Mouse (Mus musculus) spleen, postnatal 36 days (tissue): ENCODE data around the gene Syt11.
"Not testable (repeated sequence)": the region's sequence is repeated elsewhere in the genome, so short reads cannot be mapped to it uniquely, and the experiment has no call there.

ENCODE experiments used
- DNase-seq, 2 experiments: peaks; one replicate each; pipeline ENCODE4 v3.0.0; 2022; ENCODE audit warnings: low spot score in 2 of 2, mixed read lengths in 1 of 2

The Syt11 gene

DNA sequence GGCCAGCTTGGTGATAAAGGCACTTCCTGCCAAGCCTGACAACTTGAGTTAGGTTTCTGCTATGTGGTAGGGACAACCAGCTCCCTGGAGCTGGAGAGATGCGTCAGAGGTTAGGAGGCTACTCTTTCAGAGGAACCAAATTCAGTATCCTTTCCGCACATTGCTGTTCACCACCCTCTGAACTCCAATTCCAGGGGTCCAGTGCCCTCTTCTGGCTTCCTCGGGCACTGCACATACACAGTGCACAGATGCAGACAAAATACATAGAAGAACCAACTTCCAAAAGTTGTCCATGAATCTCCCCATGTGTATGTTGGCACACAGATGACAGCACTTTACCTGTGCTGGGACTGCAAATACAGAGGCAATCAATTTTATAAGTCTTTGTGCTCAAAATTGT lies 36.3 kb downstream of the Syt11 start:
- DNase-seq = peak; percentile 45 to 61

DNA sequence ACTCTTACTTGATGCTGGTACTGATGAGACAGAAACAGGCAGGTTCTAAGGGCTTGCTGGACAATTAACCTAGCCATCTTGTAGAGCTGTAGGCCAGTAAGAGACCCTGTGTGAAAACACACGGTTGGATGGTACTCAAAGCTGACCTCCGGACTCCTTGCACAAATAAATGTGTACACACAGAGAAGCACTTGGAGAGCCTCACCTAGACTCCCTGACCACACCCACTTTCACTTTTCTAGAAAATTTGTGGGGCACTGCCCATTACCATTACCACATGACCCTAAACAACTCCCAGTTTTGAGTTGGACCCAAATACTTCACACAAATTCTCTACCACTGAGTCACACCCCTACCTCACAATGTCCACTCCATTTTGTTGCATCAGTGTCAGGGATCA lies 38.4 kb downstream of the Syt11 start:
- DNase-seq = no peak

DNA sequence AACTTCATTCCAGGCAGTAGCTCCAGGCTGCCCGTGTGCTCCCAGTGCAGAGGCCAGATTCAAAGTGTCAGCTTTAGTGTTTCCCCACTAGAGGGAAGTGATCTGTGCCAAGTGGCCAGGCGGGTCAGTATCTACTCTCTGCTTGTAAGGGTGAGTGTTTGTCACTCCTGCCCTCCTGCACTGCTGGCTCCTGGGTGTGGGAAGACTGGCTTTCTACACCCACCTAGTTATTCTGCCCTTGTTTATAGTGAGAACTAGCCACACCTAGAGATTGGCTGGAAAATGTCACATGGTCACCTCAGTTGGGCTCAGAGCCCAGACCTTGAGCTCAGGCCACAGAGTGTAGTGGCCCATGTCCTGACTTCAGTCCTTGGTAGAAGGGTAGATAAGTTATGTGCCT lies 55.9 kb downstream of the Syt11 start:
- DNase-seq = no peak

DNA sequence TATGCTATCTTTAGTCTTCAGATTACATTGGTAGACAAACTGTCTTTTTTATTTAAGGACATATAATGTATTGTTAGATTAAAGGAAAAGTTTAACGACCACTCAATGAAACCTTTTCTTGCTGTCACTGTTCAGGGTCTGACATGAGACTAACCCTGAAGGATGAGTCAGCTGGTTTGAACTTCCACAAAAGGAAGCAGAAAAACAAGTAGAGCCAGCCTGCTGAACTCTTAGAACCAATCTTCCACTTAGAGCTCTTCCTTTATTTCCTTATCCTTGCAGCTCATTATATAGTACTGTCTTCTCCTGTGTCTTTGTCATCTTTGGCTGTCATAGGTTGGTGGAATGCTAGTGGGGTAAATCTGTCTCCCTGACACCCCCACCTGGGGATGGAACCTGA lies 57.1 kb downstream of the Syt11 start:
- no peak for DNase-seq

DNA sequence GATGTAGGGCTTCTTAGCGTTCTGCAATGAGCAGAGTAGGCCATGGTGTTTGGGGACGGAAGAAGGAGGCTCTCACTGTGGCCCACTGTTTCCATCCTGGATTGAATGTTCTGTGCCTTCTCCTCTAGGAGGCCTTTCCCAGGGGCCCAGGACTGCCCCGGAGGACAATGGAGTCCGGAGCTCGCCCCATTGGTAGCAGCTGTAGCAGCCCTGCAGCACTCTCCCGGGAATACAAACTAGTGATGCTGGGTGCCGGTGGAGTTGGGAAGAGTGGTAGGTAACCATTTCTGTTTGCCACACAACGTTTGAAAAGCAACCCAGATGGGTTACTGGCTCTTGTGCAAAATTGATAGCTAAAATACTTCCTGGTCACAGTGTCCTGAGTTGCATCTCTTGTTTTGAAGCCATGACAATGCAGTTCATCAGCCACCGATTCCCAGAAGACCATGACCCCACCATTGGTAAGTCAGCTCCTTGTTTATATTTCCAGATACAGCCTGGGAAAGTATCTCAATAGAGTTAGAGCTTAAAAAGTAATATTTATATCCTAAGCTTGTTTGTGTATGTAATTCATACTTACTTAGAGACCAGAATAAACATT lies 57.7 kb downstream of the Syt11 start:
- DNase-seq = no peak

DNA sequence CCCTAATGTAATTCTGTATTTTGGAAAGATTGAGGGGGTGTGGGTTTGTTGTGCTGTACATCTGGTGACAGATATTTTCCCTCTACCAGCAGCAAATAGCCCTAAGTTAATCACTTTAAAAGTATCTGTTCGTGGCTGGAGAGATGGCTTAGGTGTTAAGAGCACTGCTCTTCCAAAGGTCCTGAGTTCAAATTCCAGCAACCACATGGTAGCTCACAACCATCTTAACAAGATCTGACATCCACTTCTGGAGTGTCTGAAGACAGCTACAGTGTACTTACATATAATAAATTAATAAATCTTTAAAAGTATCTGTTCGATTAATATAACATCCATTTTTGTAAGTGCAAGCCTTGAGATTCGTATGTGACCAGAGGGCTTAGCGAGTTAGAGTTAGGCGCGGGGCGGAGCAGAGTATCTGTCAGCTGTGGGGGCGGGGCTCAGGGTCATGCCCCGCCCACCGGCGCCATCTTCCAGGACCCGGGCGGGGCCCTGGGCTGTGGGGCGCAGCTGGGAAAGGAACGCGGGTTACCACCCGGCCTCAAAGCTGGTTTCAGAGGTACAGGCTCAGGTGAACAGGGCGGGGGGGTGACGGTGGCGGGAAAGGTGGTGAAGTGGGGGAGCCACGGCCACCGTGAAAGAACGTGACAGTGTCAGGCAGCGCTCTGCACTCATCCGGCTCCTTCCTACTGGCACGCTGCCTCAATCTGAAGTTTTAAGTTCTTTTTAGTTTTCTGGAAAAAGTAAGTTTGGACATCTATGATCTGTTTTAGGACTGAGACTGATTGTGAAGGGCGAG lies 58.4 kb downstream of the Syt11 start, which contains the start of gene Rit1:
TSS of gene Rit1 (plus strand) at position 440 of the 799 bp plus-strand sequence.
- DNase-seq = peak; percentile 83 to 85

DNA sequence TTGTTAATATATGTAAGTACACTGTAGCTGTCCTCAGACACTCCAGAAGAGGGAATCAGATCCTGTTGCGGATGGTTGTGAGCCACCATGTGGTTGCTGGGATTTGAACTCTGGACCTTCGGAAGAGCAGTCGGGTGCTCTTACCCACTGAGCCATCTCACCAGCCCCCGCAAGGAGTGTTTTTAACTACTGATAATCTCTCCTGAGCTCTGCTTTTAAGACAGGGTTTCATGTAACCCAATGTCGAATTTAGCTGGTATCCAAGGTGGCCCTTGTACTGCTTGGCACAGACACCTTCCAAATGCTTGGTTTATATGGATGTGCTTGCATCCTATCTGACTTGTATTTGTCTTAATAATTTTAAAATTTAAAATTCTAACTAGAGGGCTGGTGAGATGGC lies 59.2 kb downstream of the Syt11 start:
- not testable (repeated sequence) for DNase-seq

DNA sequence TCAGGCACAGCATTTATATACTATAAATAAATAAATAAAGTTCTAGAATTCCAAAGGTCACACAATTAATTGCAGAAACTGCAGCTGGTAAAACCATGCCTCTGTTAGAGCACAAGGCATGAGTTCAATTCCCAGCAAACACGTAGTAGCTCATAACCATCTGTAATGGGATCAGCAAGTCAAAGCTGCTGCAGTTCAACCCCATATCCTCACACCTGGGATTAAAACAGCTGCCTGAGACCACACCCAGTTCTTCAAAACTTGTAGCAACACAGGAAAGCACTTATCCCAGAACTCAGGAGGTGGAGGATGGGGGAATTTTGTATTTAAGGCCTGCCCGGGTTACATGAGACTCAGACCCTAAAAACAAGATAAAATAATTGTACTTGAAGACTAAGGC lies 60.2 kb downstream of the Syt11 start:
- DNase-seq = no peak

DNA sequence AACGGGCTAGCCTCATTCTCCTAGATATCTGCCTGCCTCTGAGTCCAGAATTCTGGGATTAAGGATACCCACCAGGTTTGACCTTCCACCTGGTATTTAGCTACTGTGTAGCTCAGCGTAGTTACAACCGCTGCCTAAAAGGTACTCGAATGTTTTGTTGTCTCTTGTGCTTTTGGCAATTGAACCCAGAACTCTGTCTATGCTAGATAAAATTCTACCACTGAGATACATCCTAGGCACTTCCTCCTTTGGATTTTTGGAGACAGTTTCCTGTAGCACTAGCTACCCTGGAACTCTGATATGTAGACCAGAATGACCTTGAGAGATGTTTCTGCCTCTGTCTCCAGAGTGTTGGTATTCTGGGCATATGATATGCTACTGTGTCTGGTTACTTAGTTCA lies 61.3 kb downstream of the Syt11 start:
- no peak for DNase-seq

DNA sequence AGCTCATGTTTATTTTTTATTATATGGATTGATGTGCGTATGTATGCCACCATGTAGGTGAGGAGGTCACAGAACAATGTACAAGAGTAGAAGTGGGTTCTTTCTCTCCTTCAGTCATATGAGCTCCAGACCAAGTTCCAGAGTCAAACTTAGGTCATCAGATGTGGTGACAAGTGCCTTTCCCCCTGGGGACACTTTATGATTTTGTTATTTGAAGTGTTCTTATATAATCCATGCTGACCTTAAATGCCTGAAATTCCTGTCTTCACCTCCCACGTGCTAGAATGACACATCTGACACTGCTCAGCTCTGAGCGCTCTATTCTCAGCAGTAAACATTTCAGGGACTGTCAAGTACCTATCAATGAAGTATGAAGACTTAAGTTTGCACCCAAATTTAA lies 73.7 kb downstream of the Syt11 start:
- no peak for DNase-seq

DNA sequence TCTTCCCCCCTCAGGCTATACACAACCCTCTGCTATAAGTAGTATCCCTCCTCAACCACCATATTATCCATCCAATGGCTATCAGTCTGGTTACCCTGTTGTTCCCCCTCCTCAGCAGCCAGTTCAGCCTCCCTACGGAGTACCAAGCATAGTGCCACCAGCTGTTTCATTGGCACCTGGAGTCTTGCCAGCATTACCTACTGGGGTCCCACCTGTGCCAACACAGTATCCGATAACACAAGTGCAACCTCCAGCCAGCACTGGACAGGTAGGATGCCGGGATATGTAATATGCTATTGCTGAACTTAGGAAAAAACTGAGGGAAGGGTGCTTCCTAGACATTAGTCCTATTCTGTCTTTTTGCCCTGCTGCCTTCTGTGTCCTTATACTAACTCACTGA lies 74.7 kb downstream of the Syt11 start:
- DNase-seq = no peak

DNA sequence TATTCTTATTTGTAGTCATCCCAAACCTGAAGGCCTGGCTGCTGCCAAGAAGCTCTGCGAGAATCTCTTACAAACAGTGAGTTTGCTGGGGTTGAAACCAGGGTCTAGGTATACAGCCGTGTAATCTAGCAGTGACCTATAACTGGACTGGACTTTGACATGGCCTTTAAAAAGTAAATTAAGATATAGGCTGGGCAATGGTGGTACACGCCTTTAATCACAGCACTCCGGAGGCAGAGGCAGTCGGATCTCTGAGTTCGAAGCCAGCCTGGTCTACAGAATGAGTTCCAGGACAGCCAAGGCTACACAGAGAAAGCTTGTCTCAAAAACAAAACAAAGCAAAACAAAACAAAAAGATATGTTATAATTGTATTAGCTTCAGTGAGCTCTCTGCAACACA lies 76.1 kb downstream of the Syt11 start:
- DNase-seq = no peak

DNA sequence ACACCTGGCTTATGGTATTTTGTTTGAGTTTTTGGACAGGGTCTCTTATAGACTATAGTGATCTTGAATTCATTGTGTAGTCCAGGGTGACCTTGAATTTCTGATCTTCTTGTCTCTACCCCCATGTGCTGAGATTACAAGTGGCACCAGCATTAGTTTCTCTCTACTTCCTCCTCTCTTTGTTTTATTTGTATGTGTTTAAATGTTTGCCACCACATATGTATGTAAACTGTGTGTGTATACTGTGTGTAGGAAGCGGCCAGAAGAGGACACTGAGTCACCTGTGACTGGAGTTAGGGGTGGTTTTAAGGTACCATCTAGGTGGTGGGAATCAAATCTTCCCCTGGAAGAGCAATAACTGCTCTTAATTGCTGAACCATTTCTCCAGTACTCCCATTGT lies 76.9 kb downstream of the Syt11 start:
- no peak for DNase-seq

DNA sequence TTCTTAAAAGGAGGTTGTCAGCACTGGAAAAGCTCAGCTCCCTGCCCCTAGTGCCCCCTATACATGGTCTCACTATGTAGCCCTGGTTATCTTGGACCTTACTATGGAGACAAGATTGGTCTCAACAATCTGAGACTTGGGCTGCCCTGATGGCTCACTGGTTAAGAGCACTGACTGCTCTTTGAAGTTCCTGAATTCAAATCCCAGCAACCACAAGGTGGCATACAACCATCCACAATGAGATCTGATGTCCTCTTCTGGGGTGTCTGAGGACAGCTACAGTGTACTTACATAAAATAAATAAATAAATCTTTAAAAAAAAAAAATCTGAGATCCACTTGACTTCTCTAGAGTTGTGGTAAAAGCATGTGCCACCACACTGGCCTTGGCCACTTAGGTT lies 79.4 kb downstream of the Syt11 start:
- no peak for DNase-seq
